Comparison of ENCODE assay signal across 8 mouse cellular contexts in genomic region chr4:32906627-32907026, GRCm38 (mm10). TPM values are rescaled to one million over a fixed set of nuclear protein-coding genes. Genes with fewer than 3 reads are reported as not detected.
A peak's percentile ranks its signal among the peaks of the same experiment; 100 is the strongest.
DNase-seq lines count a peak whose midpoint lies in the region; ATAC-seq and TF ChIP-seq lines count a peak whose summit lies in the region.

No protein-coding gene starts in this region.

- no peak for TF ChIP-seq CTCF in hindbrain, postnatal 0 days (IDR thresholded peaks at IDR 0.05; ENCODE audit: low read depth)
- no peak for TF ChIP-seq CTCF in kidney, adult 2 months (conservative IDR thresholded peaks at IDR 0.05; ENCODE audit: insufficient read depth, insufficient read length, low read depth, low read length)
- TF ChIP-seq CTCF in lung, embryonic 14.5 days (IDR thresholded peaks at IDR 0.05; ENCODE audit: low read depth) = no peak
- no peak for TF ChIP-seq CTCF in stomach, postnatal 0 days (IDR thresholded peaks at IDR 0.05; ENCODE audit: low read depth)

- no peaks in the 10 kb centered on the region for H3K9me3 ChIP-seq in hindbrain, postnatal 0 days (ENCODE audit: low read length)
- no peaks in the 10 kb centered on the region for H3K9me3 ChIP-seq in hindbrain, embryonic 11.5 days (ENCODE audit: control insufficient read depth, low read length)
- H3K9me3 ChIP-seq in lung, embryonic 14.5 days (ENCODE audit: low read depth, low read length) = no peaks in the 10 kb centered on the region
- no peaks in the 10 kb centered on the region for H3K9me3 ChIP-seq in stomach, postnatal 0 days (ENCODE audit: control insufficient read depth, low read length)

- TF ChIP-seq POLR2A in kidney, adult 2 months (IDR thresholded peaks at IDR 0.05; ENCODE audit: low read depth, low read length) = no peak

- intact Hi-C loops in gastrocnemius, postnatal 14 days (cut with DNase I; ENCODE audit: low total_unique reads) = no loop called here

- no peaks in the 10 kb centered on the region for H3K4me1 ChIP-seq in hindbrain, postnatal 0 days (ENCODE audit: insufficient read depth, low read length)
- no peaks in the 10 kb centered on the region for H3K4me1 ChIP-seq in hindbrain, embryonic 11.5 days (replicated peaks; ENCODE audit: control insufficient read depth, insufficient read depth, low read length)
- H3K4me1 ChIP-seq in kidney, adult 2 months (ENCODE audit: control insufficient read depth, insufficient read depth, low read length) = no peaks in the 10 kb centered on the region
- 0 out of 2 replicates have a peak, but pooled peaks cover 3% of the 10 kb centered on the region for H3K4me1 ChIP-seq in lung, embryonic 14.5 days (ENCODE audit: insufficient read depth)
- H3K4me1 ChIP-seq in stomach, postnatal 0 days (replicated peaks; ENCODE audit: control insufficient read depth, insufficient read depth) = no peaks in the 10 kb centered on the region

- no peak overlapping the region for H3K4me3 ChIP-seq in hindbrain, postnatal 0 days (ENCODE audit: low read length)
- no peak overlapping the region for H3K4me3 ChIP-seq in hindbrain, embryonic 11.5 days (ENCODE audit: low read depth, low read length)
- H3K4me3 ChIP-seq in kidney, adult 2 months (ENCODE audit: insufficient read depth, low read depth, low read length) = no peak overlapping the region
- H3K4me3 ChIP-seq in lung, embryonic 14.5 days (ENCODE audit: low read depth, low read length) = no peak overlapping the region
- no peak overlapping the region for H3K4me3 ChIP-seq in stomach, postnatal 0 days (ENCODE audit: low read depth, low read length)

- no peaks in the 10 kb centered on the region for H3K36me3 ChIP-seq in hindbrain, postnatal 0 days (ENCODE audit: insufficient read depth, low read length)
- no peaks in the 10 kb centered on the region for H3K36me3 ChIP-seq in hindbrain, embryonic 11.5 days (ENCODE audit: control insufficient read depth, insufficient read depth, low read length)
- H3K36me3 ChIP-seq in kidney, adult 2 months (ENCODE audit: control insufficient read depth, insufficient read depth, low read length) = no peaks in the 10 kb centered on the region
- H3K36me3 ChIP-seq in lung, embryonic 14.5 days (ENCODE audit: insufficient read depth) = no peaks in the 10 kb centered on the region
- no peaks in the 10 kb centered on the region for H3K36me3 ChIP-seq in stomach, postnatal 0 days (ENCODE audit: control insufficient read depth, insufficient read depth, low read length)

- DNase-seq in hindbrain, postnatal 0 days (ENCODE audit: low spot score) = peak; percentile 73
- DNase-seq in hindbrain, embryonic 11.5 days (ENCODE audit: low spot score) = no peak
- peak; percentile 81 to 86 for DNase-seq in adrenal gland, adult (ENCODE audit: inconsistent age in 2 of 2, low spot score in 1 of 2)
- peak; percentile 72 for DNase-seq in gastrocnemius, postnatal 14 days
- DNase-seq in kidney, adult 2 months = peak; percentile 49
- peak; percentile 84 for DNase-seq in lung, embryonic 14.5 days
- DNase-seq in stomach, postnatal 0 days (ENCODE audit: low spot score) = peak; percentile 39
- DNase-seq in embryo, embryonic 9.5 days (ENCODE audit: extremely low spot score) = no peak

- H3K4me2 ChIP-seq in hindbrain, postnatal 0 days (ENCODE audit: low read depth, low read length) = no peak overlapping the region
- H3K4me2 ChIP-seq in hindbrain, embryonic 11.5 days (replicated peaks; ENCODE audit: low read depth, low read length) = no peak overlapping the region
- no peak overlapping the region for H3K4me2 ChIP-seq in lung, embryonic 14.5 days
- no peak overlapping the region for H3K4me2 ChIP-seq in stomach, postnatal 0 days (replicated peaks; ENCODE audit: low read depth)

- ATAC-seq in hindbrain, postnatal 0 days = peak; percentile 73
- ATAC-seq in hindbrain, embryonic 11.5 days (ENCODE audit: low FRiP score) = no peak
- peak; percentile 71; the same call in 1 of the 2 replicates for ATAC-seq in lung, embryonic 14.5 days (ENCODE audit: insufficient read depth)
- ATAC-seq in stomach, postnatal 0 days (ENCODE audit: low FRiP score, low TSS enrichment) = peak; percentile 32; the same call in 1 of the 2 replicates

- no peak overlapping the region for H3K9ac ChIP-seq in hindbrain, postnatal 0 days (replicated peaks; ENCODE audit: low read length)
- H3K9ac ChIP-seq in hindbrain, embryonic 11.5 days (ENCODE audit: low read depth, low read length) = no peak overlapping the region
- no peak overlapping the region for H3K9ac ChIP-seq in lung, embryonic 14.5 days
- no peak overlapping the region for H3K9ac ChIP-seq in stomach, postnatal 0 days (ENCODE audit: low read length)

- TF ChIP-seq EP300 in stomach, postnatal 0 days (optimal IDR thresholded peaks at IDR 0.05) = no peak

- WGBS in hindbrain, postnatal 0 days = 55% methylated on average over 6 of the region's 6 CpGs
- 82% methylated on average over 6 of the region's 6 CpGs for WGBS in hindbrain, embryonic 11.5 days
- whole genome bisulfite sequencing in kidney, adult 2 months = 51% methylated on average over 6 of the region's 6 CpGs
- WGBS in lung, embryonic 14.5 days = 38% methylated on average over 6 of the region's 6 CpGs
- WGBS in stomach, postnatal 0 days = 31% methylated on average over 6 of the region's 6 CpGs

- H3K27ac ChIP-seq in hindbrain, postnatal 0 days = no peak overlapping the region
- H3K27ac ChIP-seq in hindbrain, embryonic 11.5 days (ENCODE audit: low read depth, low read length) = no peak overlapping the region
- no peak overlapping the region for H3K27ac ChIP-seq in kidney, adult 2 months (ENCODE audit: insufficient read depth, low read depth, low read length)
- no peak overlapping the region for H3K27ac ChIP-seq in lung, embryonic 14.5 days (ENCODE audit: low read depth)
- H3K27ac ChIP-seq in stomach, postnatal 0 days (replicated peaks) = no peak overlapping the region

- H3K27me3 ChIP-seq in hindbrain, postnatal 0 days (ENCODE audit: insufficient read depth, low read length) = no peaks in the 10 kb centered on the region
- H3K27me3 ChIP-seq in hindbrain, embryonic 11.5 days (ENCODE audit: control insufficient read depth, insufficient read depth, low read length) = no peaks in the 10 kb centered on the region
- H3K27me3 ChIP-seq in kidney, adult 2 months (replicated peaks; ENCODE audit: control insufficient read depth, insufficient read depth, low read length) = no peaks in the 10 kb centered on the region
- no peaks in the 10 kb centered on the region for H3K27me3 ChIP-seq in lung, embryonic 14.5 days (ENCODE audit: insufficient read depth, low read length)
- no peaks in the 10 kb centered on the region for H3K27me3 ChIP-seq in stomach, postnatal 0 days (ENCODE audit: control insufficient read depth, insufficient read depth, low read length)

RNA-seq across cellular contexts. Expression of gene Ankrd6, which starts 44.0 kb away (rescaled TPM):
- 26.5 and 32.3 TPM in 2 replicates for total RNA-seq in hindbrain, postnatal 0 days (2014; rRNA removed)
- polyA plus RNA-seq in hindbrain, postnatal 0 days (2015; fragmentation: Nextera tagmentation; extraction: Ambion mirVana) = 17.3 and 18.3 TPM in 2 replicates
- 22.4 and 27.4 TPM in 2 replicates for polyA plus RNA-seq in hindbrain, embryonic 11.5 days (2014; fragmentation: Nextera tagmentation; extraction: Ambion mirVana)
- 1 to 10 TPM; 2.3 TPM for total RNA-seq in gastrocnemius, postnatal 14 days (2021)
- 0.71 and 1.1 TPM in 2 replicates for polyA plus RNA-seq in kidney, adult 2 months (2012; rRNA removed)
- polyA plus RNA-seq in lung, embryonic 14.5 days (2014; fragmentation: Nextera tagmentation; extraction: Ambion mirVana) = 4.0 and 4.7 TPM in 2 replicates
- polyA plus RNA-seq in stomach, postnatal 0 days (2015; fragmentation: Nextera tagmentation; extraction: Ambion mirVana) = 2.2 and 2.3 TPM in 2 replicates

Comparison
In these comparisons a context has a peak if more than half of its experiments do, and no peak if none do; other contexts are left out.
1. DNase-seq: peak in hindbrain, postnatal 0 days (single experiment), adrenal gland, adult (2 of 2), gastrocnemius, postnatal 14 days (single experiment), kidney, adult 2 months (single experiment), lung, embryonic 14.5 days (single experiment) and stomach, postnatal 0 days (single experiment); none in hindbrain, embryonic 11.5 days (single experiment) and embryo, embryonic 9.5 days (single experiment).